Mouse (Mus musculus) hindbrain, embryonic 15.5 days (tissue): ENCODE data around the gene Hist1h2bf. TPM values are rescaled to one million over a fixed set of nuclear protein-coding genes. Genes with fewer than 3 reads are reported as not detected.
"Not testable (repeated sequence)": the region's sequence is repeated elsewhere in the genome, so short reads cannot be mapped to it uniquely, and the experiment has no call there.

ENCODE experiments used
- ATAC-seq: fragments of 200-750 bp; cut with Nextera tagmentation; 2 replicates; pipeline ENCODE4 v1.8.0; 2017; ENCODE audit warnings: low read depth, moderate number of reproducible peaks, moderate TSS enrichment; ENCODE audit not compliant: low FRiP score
- H3K27ac ChIP-seq: fragments of 300-500 bp; sonication (generic); replicated peaks from 2 replicates; pipeline ENCODE4 v1.5.1; 2015; ENCODE audit warnings: mild to moderate bottlenecking, inconsistent platforms
- H3K27me3 ChIP-seq: fragments of 300-500 bp; sonication (generic); 2 replicates; pipeline ENCODE4 v1.6.1; 2015; ENCODE audit warnings: control low read depth, inconsistent platforms
- H3K36me3 ChIP-seq: fragments of 300-500 bp; sonication (generic); 2 replicates; pipeline ENCODE4 v1.6.1; 2015; ENCODE audit warnings: control low read depth, inconsistent platforms
- H3K4me1 ChIP-seq: fragments of 300-500 bp; sonication (generic); replicated peaks from 2 replicates; pipeline ENCODE4 v1.6.1; 2015; ENCODE audit warnings: control low read depth, inconsistent platforms
- H3K4me2 ChIP-seq: fragments of 300-500 bp; sonication (generic); 2 replicates; pipeline ENCODE4 v1.6.1; 2015; ENCODE audit warnings: moderate library complexity, mild to moderate bottlenecking, inconsistent platforms
- H3K4me3 ChIP-seq: fragments of 300-500 bp; sonication (generic); 2 replicates; pipeline ENCODE4 v1.5.1; 2015; ENCODE audit warnings: mild to moderate bottlenecking, inconsistent platforms
- H3K9ac ChIP-seq: fragments of 300-500 bp; sonication (generic); 2 replicates; pipeline ENCODE4 v1.6.1; 2015; ENCODE audit warnings: inconsistent platforms
- H3K9me3 ChIP-seq: fragments of 300-500 bp; sonication (generic); 2 replicates; pipeline ENCODE4 v1.6.1; 2016; ENCODE audit warnings: control low read depth, inconsistent platforms
- WGBS: fragments of 180-500 bp; shearing (Covaris S2); methylation state at CpG from one replicate; pipeline ENCODE4 v1.1.7; 2015; 5-methylcytosine and 5-hydroxymethylcytosine counted together
- polyA plus RNA-seq: library from polyadenylated mRNA; unstranded; fragments of >200 nt; fragmentation: Nextera tagmentation; extraction: Ambion mirVana; gene quantifications from 2 replicates; pipeline ENCODE4 v1.2.1, GENCODE M21; 2015

Gene Hist1h2bf
- polyA plus RNA-seq, 1 experiment from 2014 or later: 2.0 TPM

- WGBS: under 1% methylated on average over 49 of the region's 62 CpGs
- peak within 1 kb of the TSS; percentile 36 for H3K9ac ChIP-seq
These were observed 38.6 kb downstream of the Hist1h2bf start, which contains the start of gene Hist1h3g for GRCm38 (mm10) chr13:23535137-23536075. Gene Hist1h3g (plus strand): TSS chr13:23535422.

GRCm38 (mm10) chr13:23534368-23535131 is 39.4 kb downstream of the Hist1h2bf start:
- peak overlapping the region; percentile 36 for H3K9ac ChIP-seq
- no peaks in the 10 kb centered on the region for H3K9me3 ChIP-seq
- H3K27ac ChIP-seq: peak overlapping the region; percentile 74
- H3K27me3 ChIP-seq: no peaks in the 10 kb centered on the region
- peaks cover 37% of the 10 kb centered on the region for H3K4me1 ChIP-seq
- H3K36me3 ChIP-seq: no peaks in the 10 kb centered on the region
- H3K4me2 ChIP-seq: peak overlapping the region; percentile 89
- ATAC-seq: peak; percentile 3; the same call in 1 of the 2 replicates
- peak overlapping the region; percentile 52 for H3K4me3 ChIP-seq
- WGBS: under 1% methylated on average over 15 of the region's 15 CpGs

More at GRCm38 (mm10) chr13:23535137-23536075, 38.6 kb downstream of the Hist1h2bf start, which contains the start of gene Hist1h3g:
- Histone ChIP-seq H3K27ac (peak within 1 kb of the TSS; percentile 74), H3K4me1 (peaks cover 30% of the 10 kb centered on the region), H3K4me3 (peak within 1 kb of the TSS; percentile 52), H3K4me2 (peak within 1 kb of the TSS; percentile 89)
- H3K36me3 ChIP-seq, H3K9me3 ChIP-seq, H3K27me3 ChIP-seq: not testable (repeated sequence)
- peak; percentile 94 for ATAC-seq

GRCm38 (mm10) chr13:23533560-23534367 is 40.2 kb downstream of the Hist1h2bf start, which contains the start of gene Hist1h2af:
Gene Hist1h2af (plus strand): TSS chr13:23533906.
- H3K4me3 ChIP-seq: peak within 1 kb of the TSS; percentile 52
- H3K9me3 ChIP-seq, H3K36me3 ChIP-seq, H3K27me3 ChIP-seq: not testable (repeated sequence)
- peak within 1 kb of the TSS; percentile 89 for H3K4me2 ChIP-seq
- peak within 1 kb of the TSS; percentile 96 for H3K27ac ChIP-seq
- H3K9ac ChIP-seq: peak within 1 kb of the TSS; percentile 36
- peaks cover 43% of the 10 kb centered on the region for H3K4me1 ChIP-seq
- peak; percentile 40 for ATAC-seq
- 0% methylated on average over 32 of the region's 53 CpGs for WGBS

GRCm38 (mm10) chr13:23532262-23533075 is 41.5 kb downstream of the Hist1h2bf start:
- 23% methylated on average over 9 of the region's 9 CpGs for WGBS
- ATAC-seq: no peak
- peak overlapping the region; percentile 89 for H3K4me2 ChIP-seq
- no peaks in the 10 kb centered on the region for H3K27me3 ChIP-seq
- no peaks in the 10 kb centered on the region for H3K9me3 ChIP-seq
- peak overlapping the region; percentile 96 for H3K27ac ChIP-seq
- H3K4me1 ChIP-seq: peaks cover 43% of the 10 kb centered on the region
- H3K4me3 ChIP-seq: peak overlapping the region; percentile 52
- H3K36me3 ChIP-seq: no peaks in the 10 kb centered on the region
- H3K9ac ChIP-seq: peak overlapping the region; percentile 62

- H3K9me3 ChIP-seq: no peaks in the 10 kb centered on the region
- H3K27ac ChIP-seq: peak within 1 kb of the TSS; percentile 96
- H3K4me1 ChIP-seq: peaks cover 48% of the 10 kb centered on the region
- no peaks in the 10 kb centered on the region for H3K36me3 ChIP-seq
- under 1% methylated on average over 60 of the region's 70 CpGs for WGBS
- peak; percentile 85 for ATAC-seq
- peak within 1 kb of the TSS; percentile 52 for H3K4me3 ChIP-seq
- peak within 1 kb of the TSS; percentile 89 for H3K4me2 ChIP-seq
- no peaks in the 10 kb centered on the region for H3K27me3 ChIP-seq
- H3K9ac ChIP-seq: peak within 1 kb of the TSS; percentile 62
These were observed 42.8 kb downstream of the Hist1h2bf start, which contains the start of gene Hist1h4h for GRCm38 (mm10) chr13:23530901-23531875. Gene Hist1h4h (plus strand): TSS chr13:23531050.

- no peak for ATAC-seq
These were observed 43.7 kb downstream of the Hist1h2bf start for GRCm38 (mm10) chr13:23530181-23530900.

GRCm38 (mm10) chr13:23529480-23530165 is 44.4 kb downstream of the Hist1h2bf start:
- ATAC-seq: no peak
- Histone ChIP-seq H3K36me3 (no peaks in the 10 kb centered on the region), H3K4me1 (peaks cover 48% of the 10 kb centered on the region), H3K4me3 (peak overlapping the region; percentile 52), H3K27me3 (no peaks in the 10 kb centered on the region), H3K27ac (peak overlapping the region; percentile 96), H3K9ac (peak overlapping the region; percentile 62), H3K4me2 (peak overlapping the region; percentile 89), H3K9me3 (no peaks in the 10 kb centered on the region)
- WGBS: 33% methylated on average over 2 of the region's 2 CpGs

More at GRCm38 (mm10) chr13:23530181-23530900, 43.7 kb downstream of the Hist1h2bf start:
- H3K9ac ChIP-seq: peak overlapping the region; percentile 62
- peak overlapping the region; percentile 89 for H3K4me2 ChIP-seq
- no peaks in the 10 kb centered on the region for H3K27me3 ChIP-seq
- H3K4me3 ChIP-seq: peak overlapping the region; percentile 52
- under 1% methylated on average over 20 of the region's 20 CpGs for WGBS
- no peaks in the 10 kb centered on the region for H3K9me3 ChIP-seq
- H3K27ac ChIP-seq: peak overlapping the region; percentile 96
- H3K36me3 ChIP-seq: no peaks in the 10 kb centered on the region
- peaks cover 51% of the 10 kb centered on the region for H3K4me1 ChIP-seq

- no peak overlapping the region for H3K4me2 ChIP-seq
- no peak overlapping the region for H3K9ac ChIP-seq
- H3K4me1 ChIP-seq: peaks cover 41% of the 10 kb centered on the region
- H3K27ac ChIP-seq: no peak overlapping the region
- WGBS: 57% methylated on average over 5 of the region's 5 CpGs
- no peaks in the 10 kb centered on the region for H3K36me3 ChIP-seq
- no peak overlapping the region for H3K4me3 ChIP-seq
- H3K27me3 ChIP-seq: no peaks in the 10 kb centered on the region
- no peaks in the 10 kb centered on the region for H3K9me3 ChIP-seq
- no peak for ATAC-seq
These were observed 45.0 kb downstream of the Hist1h2bf start for GRCm38 (mm10) chr13:23529005-23529404.

- peak; percentile 62 for ATAC-seq
- peak overlapping the region; percentile 57 for H3K4me2 ChIP-seq
- no peaks in the 10 kb centered on the region for H3K27me3 ChIP-seq
- H3K9ac ChIP-seq: peak overlapping the region; percentile 42
- H3K4me3 ChIP-seq: peak overlapping the region; percentile 52
- no peaks in the 10 kb centered on the region for H3K36me3 ChIP-seq
- H3K9me3 ChIP-seq: no peaks in the 10 kb centered on the region
- H3K4me1 ChIP-seq: peaks cover 24% of the 10 kb centered on the region
- WGBS: under 1% methylated on average over 17 of the region's 17 CpGs
- peak overlapping the region; percentile 79 for H3K27ac ChIP-seq
These were observed 47.7 kb downstream of the Hist1h2bf start for GRCm38 (mm10) chr13:23526312-23526711.
